Mouse (Mus musculus) myocyte (in vitro differentiated cells): ENCODE measurements around the gene Gsg1l.

Source experiments
- CEBPB ChIP-seq: IDR thresholded peaks from 2 replicates; pipeline ENCODE4 v1.6.1; 2011; ENCODE audit warnings: mild to moderate bottlenecking, moderate library complexity; ENCODE audit not compliant: poor library complexity, insufficient read depth, severe bottlenecking
- MAX ChIP-seq: IDR thresholded peaks from one replicate; pipeline ENCODE4 v1.6.1; 2011; ENCODE audit warnings: low read depth, mild to moderate bottlenecking, control low read depth
- MYOD1 ChIP-seq, 3 experiments: IDR thresholded peaks; one replicate each; pipeline ENCODE4 v1.6.1; 2011; ENCODE audit warnings: control low read depth in 2 of 3, low read depth in 2 of 3, mild to moderate bottlenecking in 2 of 3, moderate library complexity in 1 of 3; ENCODE audit not compliant: insufficient read length in 2 of 3, control insufficient read depth in 1 of 3
- MYOG ChIP-seq, 3 experiments: IDR thresholded peaks; one replicate each; pipeline ENCODE4 v1.6.1; 2011; ENCODE audit warnings: control low read depth in 2 of 3, low read depth in 2 of 3, mild to moderate bottlenecking in 2 of 3; ENCODE audit not compliant: insufficient read length in 2 of 3, control insufficient read depth in 1 of 3, insufficient read depth in 1 of 3
- POLR2A ChIP-seq: IDR thresholded peaks from one replicate; pipeline ENCODE4 v1.6.1; 2011; ENCODE audit warnings: low read depth, mild to moderate bottlenecking, control low read depth, moderate library complexity; ENCODE audit not compliant: insufficient read length
- POLR2AphosphoS2 ChIP-seq: IDR thresholded peaks from one replicate; pipeline ENCODE4 v1.6.1; 2011; ENCODE audit warnings: low read depth, control low read depth; ENCODE audit not compliant: insufficient read length
- REST ChIP-seq: IDR thresholded peaks from one replicate; pipeline ENCODE4 v1.6.1; 2011; ENCODE audit warnings: mild to moderate bottlenecking, control low read depth, moderate library complexity; ENCODE audit not compliant: insufficient read depth, insufficient read length
- SRF ChIP-seq: IDR thresholded peaks from one replicate; pipeline ENCODE4 v1.6.1; 2011; ENCODE audit warnings: low read depth; ENCODE audit not compliant: control insufficient read depth, insufficient read length
- TCF12 ChIP-seq: IDR thresholded peaks from one replicate; pipeline ENCODE4 v1.6.1; 2011; ENCODE audit warnings: mild to moderate bottlenecking, control low read depth; ENCODE audit not compliant: poor library complexity, insufficient read depth, severe bottlenecking
- USF1 ChIP-seq: IDR thresholded peaks from one replicate; pipeline ENCODE4 v1.6.1; 2011; ENCODE audit warnings: low read depth, mild to moderate bottlenecking, control low read depth, moderate library complexity

- no peak for TF ChIP-seq POLR2A
- TF ChIP-seq POLR2AphosphoS2, result no peak
- no peak for TF ChIP-seq MYOG (IDR thresholded peaks at IDR 0.05; ENCODE audit: control insufficient read depth in 1 of 3, insufficient read depth in 1 of 3, insufficient read length in 2 of 3, low read depth in 2 of 3)
- no peak for TF ChIP-seq CEBPB
- TF ChIP-seq REST, result no peak
- no peak for TF ChIP-seq MYOD1 (IDR thresholded peaks at IDR 0.05; ENCODE audit: control insufficient read depth in 1 of 3, insufficient read length in 2 of 3, low read depth in 2 of 3)
- no peak for TF ChIP-seq USF1
- TF ChIP-seq SRF, result no peak
- no peak for TF ChIP-seq TCF12
- TF ChIP-seq MAX, result no peak
These were observed 195.1 kb downstream of the Gsg1l start for GRCm38 (mm10) chr7:125887124-125887523.
